ENCODE assay signal across 18 mouse cellular contexts in the genomic region with DNA sequence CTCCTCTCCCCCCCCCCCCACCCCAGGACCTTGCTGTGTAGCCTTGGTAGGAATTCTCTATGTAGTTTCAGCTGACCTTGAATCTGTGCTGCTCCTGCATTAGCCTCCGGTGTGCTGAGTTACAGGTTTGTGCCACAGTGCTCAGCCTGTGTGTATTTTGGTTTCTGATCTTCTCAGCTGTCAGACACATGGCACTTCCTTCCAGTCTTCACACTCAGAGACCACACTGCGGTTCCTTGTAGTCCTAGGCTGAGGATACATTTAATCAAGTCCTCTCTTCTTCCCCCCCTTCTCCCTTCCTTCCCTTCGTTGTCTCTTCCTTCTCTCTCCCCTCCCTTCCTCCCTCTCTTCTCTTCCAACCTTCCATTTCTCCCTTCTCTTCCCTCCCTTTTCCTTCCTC.
DNase-seq lines count a peak whose midpoint lies in the region; ATAC-seq lines count a peak whose summit lies in the region.
"Had no signal": no experiment of that assay in that cellular context is flagged by ENCODE, and none has a peak within 500 bp of the region (broad histone marks: within the 10 kb centered on the region; RNA-seq: fewer than 3 reads in every experiment).

No protein-coding gene starts in this region.

- ATAC-seq in common myeloid progenitor, adult 5-6 weeks (replicated peaks; ENCODE audit: low read depth, poor library complexity, severe bottlenecking) = peak; percentile 83
- peak; percentile 52; the same call in 1 of the 2 replicates for ATAC-seq in megakaryocyte, adult 5-6 weeks (ENCODE audit: poor library complexity, severe bottlenecking)
- ATAC-seq in monocyte, adult 5-6 weeks (replicated peaks; ENCODE audit: insufficient number of reproducible peaks, low FRiP score, low TSS enrichment, poor library complexity, severe bottlenecking) = 0 out of 2 replicates have a peak, but pooled peaks have one; percentile 31
- ATAC-seq in erythroblast, adult 5-6 weeks (replicated peaks; ENCODE audit: low FRiP score, poor library complexity, severe bottlenecking) = no peak
- ATAC-seq: forebrain, embryonic 13.5 days; forebrain, embryonic 15.5 days; forebrain, postnatal 0 days had no signal

- no peak for DNase-seq in adrenal gland, postnatal 36 days
- DNase-seq: adrenal gland, adult 2 months; adrenal gland, postnatal 10 days; adrenal gland, postnatal 25 days; B cell, adult 2 months; cerebellum, adult 11-12 months; cerebellum, adult 2 months; cerebellum, adult 9-10 months; cerebellum, postnatal 10 days; cerebellum, postnatal 25 days; embryo, embryonic 11 days; forebrain, postnatal 0 days had no signal
